Mouse (Mus musculus): Measurements from ENCODE around the gene Stx19. TPM values are rescaled to one million over a fixed set of nuclear protein-coding genes. Genes with fewer than 3 reads are reported as not detected.
A peak's percentile ranks its signal among the peaks of the same experiment; 100 is the strongest.

Gene Stx19
- total and polyA plus RNA-seq, 3 experiments, result 0.11 TPM; not detected in 2

DNA sequence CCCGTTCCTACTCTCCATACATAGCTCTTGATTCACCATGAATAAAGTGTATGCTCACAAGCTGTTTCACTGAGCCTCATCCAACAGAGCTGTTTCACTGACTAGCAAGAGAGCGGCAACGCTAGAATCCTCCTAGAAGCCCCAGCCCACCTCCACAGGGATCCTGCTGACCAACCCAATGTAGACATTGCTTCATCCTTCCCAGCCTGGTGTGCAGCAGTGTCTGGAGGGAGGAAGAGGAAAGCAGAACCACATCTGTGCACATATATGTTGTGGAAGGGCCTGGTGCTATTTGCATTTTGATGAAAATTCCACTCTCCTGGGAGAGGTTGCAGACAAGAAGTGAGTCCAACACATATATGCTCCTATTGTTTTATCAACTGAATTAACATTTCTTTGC is 9.9 kb upstream of the Stx19 start:
- in situ Hi-C loops (cut with MboI; ENCODE audit: low pct_ligation_motif_present, low pct_unique_long_range_greater_than_20kb, low sequenced_read_pairs) (no loop called here), dilution Hi-C loops (cut with MboI; ENCODE audit: extremely low pct_ligation_motif_present, extremely low pct_unique_long_range_greater_than_20kb, low sequenced_read_pairs) (no loop called here)
- TF ChIP-seq ZC3H11A (IDR thresholded peaks at IDR 0.05; ENCODE audit: low read depth, low read length) (no peak), USF2 (conservative IDR thresholded peaks at IDR 0.05; ENCODE audit: low read depth, low read length) (no peak), POLR2AphosphoS2 (IDR thresholded peaks at IDR 0.05; ENCODE audit: low read depth, low read length) (no peak), KAT2A (IDR thresholded peaks at IDR 0.05; ENCODE audit: insufficient replicate concordance, low read length) (no peak), MAX (IDR thresholded peaks at IDR 0.05; ENCODE audit: low read length) (no peak)
- H3K9ac ChIP-seq (ENCODE audit: insufficient read depth, low read depth), result no peak overlapping the region
- no peak overlapping the region for H3K4me3 ChIP-seq (replicated peaks in 1 of 3; ENCODE audit: low read depth in 2 of 3, low read length in 2 of 3, poor library complexity in 1 of 3)
- no peaks in the 10 kb centered on the region for H3K79me2 ChIP-seq (replicated peaks; ENCODE audit: control insufficient read depth, extremely low read depth, insufficient read depth, poor library complexity, severe bottlenecking)
- peaks cover 17 to 44% of the 10 kb centered on the region in 2 experiments for H3K36me3 ChIP-seq (replicated peaks in 1 of 2; ENCODE audit: control insufficient read depth in 1 of 2, insufficient read depth in 1 of 2, low read length in 1 of 2)
- H3K4me2 ChIP-seq (ENCODE audit: insufficient read depth, low read depth, poor library complexity, severe bottlenecking), result no peak overlapping the region
- H3K27ac ChIP-seq (ENCODE audit: insufficient read depth, low read depth), result no peak overlapping the region
- H3K4me1 ChIP-seq (ENCODE audit: control insufficient read depth in 1 of 2, insufficient read depth in 2 of 2), result peaks cover 6 to 29% of the 10 kb centered on the region in 2 experiments
- no peaks in the 10 kb centered on the region for H3K27me3 ChIP-seq (replicated peaks)
- no peaks in the 10 kb centered on the region for H3K9me3 ChIP-seq (replicated peaks; ENCODE audit: low read length)
- no peak for DNase-seq (ENCODE audit: extremely low read depth)

DNA sequence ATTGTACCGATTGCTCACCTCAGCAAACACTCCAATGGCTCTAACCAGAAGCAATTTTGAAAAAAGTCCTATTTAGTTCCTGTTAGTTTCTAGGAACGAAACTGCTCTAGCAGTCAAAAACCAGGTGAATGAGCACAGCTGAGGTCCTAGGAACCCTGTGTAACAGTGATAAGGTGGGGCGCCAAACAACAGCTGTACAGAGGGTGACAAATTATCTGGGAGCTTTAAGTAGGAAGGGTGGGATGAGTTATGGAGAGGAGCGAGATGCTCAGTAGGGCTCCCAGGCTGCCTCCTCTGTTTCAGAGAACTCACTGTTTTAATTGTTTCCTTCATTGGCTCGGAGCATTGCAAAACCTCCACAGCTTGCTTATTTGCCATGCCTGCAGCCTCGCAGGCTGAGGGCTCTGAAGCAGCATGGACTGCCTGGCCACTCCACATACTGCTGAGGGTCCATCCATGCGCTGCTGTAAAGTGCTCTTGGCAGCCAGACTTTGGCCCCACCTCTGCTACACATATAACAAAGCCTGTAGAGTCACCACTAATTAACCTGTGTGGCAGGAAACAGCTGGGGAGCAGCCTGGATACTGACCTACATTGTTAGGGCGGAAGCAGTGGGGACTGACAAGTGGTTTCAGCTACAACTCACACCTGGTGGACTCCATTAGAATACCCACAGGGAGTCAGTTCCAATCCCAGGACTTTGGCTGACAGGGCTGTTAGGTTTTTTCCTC is 7.1 kb upstream of the Stx19 start:
- peaks cover 6 to 29% of the 10 kb centered on the region in 2 experiments for H3K4me1 ChIP-seq (ENCODE audit: control insufficient read depth in 1 of 2, insufficient read depth in 2 of 2)
- H3K79me2 ChIP-seq (replicated peaks; ENCODE audit: control insufficient read depth, extremely low read depth, insufficient read depth, poor library complexity, severe bottlenecking), result no peaks in the 10 kb centered on the region
- no peak overlapping the region for H3K4me3 ChIP-seq (replicated peaks in 1 of 3; ENCODE audit: low read depth in 2 of 3, low read length in 2 of 3, poor library complexity in 1 of 3)
- dilution Hi-C loops (cut with MboI; ENCODE audit: extremely low pct_ligation_motif_present, extremely low pct_unique_long_range_greater_than_20kb, low sequenced_read_pairs) (no loop called here), in situ Hi-C loops (cut with MboI; ENCODE audit: low pct_ligation_motif_present, low pct_unique_long_range_greater_than_20kb, low sequenced_read_pairs) (no loop called here)
- no peaks in the 10 kb centered on the region for H3K9me3 ChIP-seq (replicated peaks; ENCODE audit: low read length)
- peak; percentile 40 for DNase-seq (ENCODE audit: extremely low read depth)
- H3K4me2 ChIP-seq (ENCODE audit: insufficient read depth, low read depth, poor library complexity, severe bottlenecking), result no peak overlapping the region
- peaks cover 9 to 35% of the 10 kb centered on the region in 2 experiments for H3K36me3 ChIP-seq (replicated peaks in 1 of 2; ENCODE audit: control insufficient read depth in 1 of 2, insufficient read depth in 1 of 2, low read length in 1 of 2)
- no peak overlapping the region for H3K9ac ChIP-seq (ENCODE audit: insufficient read depth, low read depth)
- no peak overlapping the region for H3K27ac ChIP-seq (ENCODE audit: insufficient read depth, low read depth)
- no peaks in the 10 kb centered on the region for H3K27me3 ChIP-seq (replicated peaks)
- peak; percentile 57 for TF ChIP-seq ETS1 (conservative IDR thresholded peaks at IDR 0.05; ENCODE audit: low read depth, low read length)
- TF ChIP-seq EP300 (IDR thresholded peaks at IDR 0.05; ENCODE audit: low read length), result peak; percentile 31; the same call in 1 of the 2 replicates
- TF ChIP-seq E2F4 (IDR thresholded peaks at IDR 0.05; ENCODE audit: insufficient replicate concordance, low read depth, low read length), result no peak

DNA sequence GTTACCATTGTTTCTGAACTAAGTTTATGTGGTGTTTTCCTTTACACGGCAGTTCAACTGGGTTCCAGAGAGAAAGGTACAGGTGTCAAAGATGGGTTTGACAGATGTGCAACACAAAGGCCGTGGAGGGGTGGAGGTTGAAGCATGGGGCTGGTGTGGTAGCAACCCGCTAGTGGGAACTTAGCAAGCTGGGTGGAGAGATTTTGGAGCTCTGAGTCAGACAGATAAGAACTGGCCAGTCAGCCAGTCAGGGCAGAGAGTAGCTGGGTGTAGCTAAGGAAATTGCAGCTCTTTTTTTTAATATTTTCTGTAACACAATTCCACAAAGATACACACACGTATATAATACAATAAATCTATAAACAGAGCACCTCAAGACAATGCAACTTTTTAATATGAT is 3.6 kb upstream of the Stx19 start:
- no peak overlapping the region for H3K4me2 ChIP-seq (ENCODE audit: insufficient read depth, low read depth, poor library complexity, severe bottlenecking)
- no peaks in the 10 kb centered on the region for H3K79me2 ChIP-seq (replicated peaks; ENCODE audit: control insufficient read depth, extremely low read depth, insufficient read depth, poor library complexity, severe bottlenecking)
- H3K27ac ChIP-seq (ENCODE audit: insufficient read depth, low read depth), result no peak overlapping the region
- TF ChIP-seq E2F4 (IDR thresholded peaks at IDR 0.05; ENCODE audit: insufficient replicate concordance, low read depth, low read length) (no peak), MAX (IDR thresholded peaks at IDR 0.05; ENCODE audit: low read length) (no peak), SIN3A (IDR thresholded peaks at IDR 0.05; ENCODE audit: low read length) (no peak), GABPA (IDR thresholded peaks at IDR 0.05; ENCODE audit: insufficient replicate concordance, low read depth, low read length) (no peak), TBP (conservative IDR thresholded peaks at IDR 0.05; ENCODE audit: low read depth, low read length) (no peak), ZMIZ1 (IDR thresholded peaks at IDR 0.05; ENCODE audit: low read depth, low read length) (no peak), TCF12 (IDR thresholded peaks at IDR 0.05; ENCODE audit: low read depth, low read length) (no peak), MYC (IDR thresholded peaks at IDR 0.05; ENCODE audit: low read depth, low read length) (no peak), ZC3H11A (IDR thresholded peaks at IDR 0.05; ENCODE audit: low read depth, low read length) (no peak), SMC3 (IDR thresholded peaks at IDR 0.05; ENCODE audit: low read depth, low read length) (no peak), POLR2A (IDR thresholded peaks at IDR 0.05; ENCODE audit: low read depth, low read length) (no peak), UBTF (IDR thresholded peaks at IDR 0.05; ENCODE audit: low read depth, low read length) (no peak), ZNF384 (IDR thresholded peaks at IDR 0.05; ENCODE audit: low read depth, low read length) (no peak), KAT2A (IDR thresholded peaks at IDR 0.05; ENCODE audit: insufficient replicate concordance, low read length) (no peak), RAD21 (IDR thresholded peaks at IDR 0.05; ENCODE audit: low read depth, low read length) (no peak), HCFC1 (IDR thresholded peaks at IDR 0.05; ENCODE audit: low read depth, low read length) (no peak), CTCF (conservative IDR thresholded peaks at IDR 0.05 in 1 of 2, IDR thresholded peaks at IDR 0.05 in 1 of 2; ENCODE audit: low read depth in 2 of 2, low read length in 2 of 2) (no peak), NELFE (IDR thresholded peaks at IDR 0.05; ENCODE audit: low read depth, low read length) (no peak), JUND (conservative IDR thresholded peaks at IDR 0.05; ENCODE audit: low read depth, low read length) (no peak), ETS1 (conservative IDR thresholded peaks at IDR 0.05; ENCODE audit: low read depth, low read length) (no peak)
- peaks cover 6 to 23% of the 10 kb centered on the region in 2 experiments for H3K4me1 ChIP-seq (ENCODE audit: control insufficient read depth in 1 of 2, insufficient read depth in 2 of 2)
- no peaks in the 10 kb centered on the region for H3K9me3 ChIP-seq (replicated peaks; ENCODE audit: low read length)
- H3K27me3 ChIP-seq (replicated peaks), result no peaks in the 10 kb centered on the region
- no peak overlapping the region for H3K4me3 ChIP-seq (replicated peaks in 1 of 3; ENCODE audit: low read depth in 2 of 3, low read length in 2 of 3, poor library complexity in 1 of 3)
- H3K9ac ChIP-seq (ENCODE audit: insufficient read depth, low read depth), result no peak overlapping the region
- in situ Hi-C loops (cut with MboI; ENCODE audit: low pct_ligation_motif_present, low pct_unique_long_range_greater_than_20kb, low sequenced_read_pairs), result no loop called here
- DNase-seq (ENCODE audit: extremely low read depth), result no peak
- H3K36me3 ChIP-seq (replicated peaks in 1 of 2; ENCODE audit: control insufficient read depth in 1 of 2, insufficient read depth in 1 of 2, low read length in 1 of 2), result peaks cover 0 to 18% of the 10 kb centered on the region in 2 experiments
- dilution Hi-C loops (cut with MboI; ENCODE audit: extremely low pct_ligation_motif_present, extremely low pct_unique_long_range_greater_than_20kb, low sequenced_read_pairs), result no loop called here
